Mouse (Mus musculus) inflammation-experienced regulatory T-cells, adult 16 weeks (primary cell): ENCODE results near the gene Olfr1501. TPM values are rescaled to one million over a fixed set of nuclear protein-coding genes. Genes with fewer than 3 reads are reported as not detected.

Experiments
- polyA plus RNA-seq: library from polyadenylated mRNA; unstranded; fragments of 100-300 nt; shearing (Covaris generic); gene quantifications from one replicate; pipeline ENCODE4 v1.2.1, GENCODE M21; 2017

Olfr1501 gene
- not detected for polyA plus RNA-seq

DNA sequence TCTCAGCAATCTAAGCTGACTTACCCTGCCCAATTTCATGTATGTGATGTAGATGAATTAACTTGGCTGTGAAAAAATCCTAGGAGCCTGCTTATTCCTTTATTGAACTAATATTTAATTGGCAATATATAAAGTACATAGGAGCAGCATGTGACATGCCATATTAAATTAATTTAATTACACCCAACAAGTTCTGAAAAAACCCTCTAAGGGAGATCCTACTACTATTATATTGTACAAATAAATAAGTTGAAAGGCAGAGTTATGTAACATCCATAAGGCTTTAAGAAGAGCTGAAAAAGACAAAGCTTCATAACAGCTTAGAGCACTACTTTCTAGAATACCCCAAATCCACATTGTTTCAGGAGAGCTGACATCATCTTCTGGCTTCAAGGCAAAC lies at the start of gene Olfr1501:
Gene Olfr1501, minus strand, starts transcription at position 101 of the 400 bp plus-strand sequence.

DNA sequence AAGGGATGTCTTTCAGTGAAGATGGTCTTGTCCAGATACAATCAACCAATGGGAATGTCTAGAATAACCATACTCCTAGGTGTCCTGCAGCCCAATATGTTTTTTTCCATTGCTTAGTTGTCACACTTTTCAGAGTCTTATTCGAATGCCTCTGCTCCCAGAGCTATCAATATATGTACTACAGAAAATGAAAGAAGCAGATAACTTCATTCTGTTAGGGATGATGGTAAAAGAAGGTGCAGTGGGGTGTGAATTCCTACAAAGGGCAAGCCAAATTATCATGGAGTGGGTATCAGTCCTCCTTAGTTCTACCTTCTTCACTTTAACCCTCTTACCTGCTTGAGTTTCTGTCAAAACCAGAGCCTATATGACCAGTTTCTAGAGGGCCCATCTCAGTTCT lies 47.3 kb upstream of the Olfr1501 start, which contains the start of gene Olfr1504:
Gene Olfr1504, minus strand, starts transcription at position 101 of the 400 bp plus-strand sequence.

DNA sequence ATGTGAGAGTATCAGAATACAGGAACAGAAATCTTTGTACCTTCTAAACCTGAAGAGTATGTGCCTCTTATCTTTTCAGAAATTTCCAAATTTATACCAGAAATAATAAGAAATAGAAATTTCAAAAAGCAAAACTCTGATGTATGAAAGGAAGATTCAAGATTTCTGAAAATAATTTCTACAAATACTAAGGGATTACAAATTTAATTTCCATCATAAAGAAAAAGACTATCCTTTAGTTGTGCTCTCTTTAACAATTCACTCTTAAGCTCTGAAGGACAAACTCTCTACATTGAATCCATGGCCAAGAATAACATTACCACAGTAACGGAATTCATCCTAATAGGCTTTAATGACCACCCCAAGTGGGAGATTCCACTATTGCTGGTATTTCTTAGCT lies 11.0 kb upstream of the Olfr1501 start, which contains the start of gene Olfr1502:
Gene Olfr1502, plus strand, starts transcription at position 301 of the 400 bp plus-strand sequence.

DNA sequence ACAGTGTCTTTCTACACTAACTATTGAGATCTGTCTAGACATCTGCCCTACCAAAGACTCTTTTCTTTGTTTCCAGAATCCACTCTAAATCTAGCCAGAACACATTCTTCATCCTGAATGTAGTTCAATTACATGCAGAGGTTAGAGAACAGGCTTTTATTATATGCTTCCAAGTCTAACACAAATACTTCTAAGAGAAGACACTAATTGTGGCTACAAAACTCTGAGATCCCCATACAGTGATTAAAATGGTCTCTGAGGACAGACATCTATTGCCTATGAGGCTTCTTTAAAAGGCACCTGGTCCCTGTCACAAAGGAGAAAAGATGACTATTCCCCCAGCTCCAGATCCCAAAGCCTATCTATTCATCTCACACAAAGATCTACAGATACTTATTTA lies 20.1 kb downstream of the Olfr1501 start, which contains the start of gene Olfr1500:
Gene Olfr1500, minus strand, starts transcription at position 101 of the 400 bp plus-strand sequence.

DNA sequence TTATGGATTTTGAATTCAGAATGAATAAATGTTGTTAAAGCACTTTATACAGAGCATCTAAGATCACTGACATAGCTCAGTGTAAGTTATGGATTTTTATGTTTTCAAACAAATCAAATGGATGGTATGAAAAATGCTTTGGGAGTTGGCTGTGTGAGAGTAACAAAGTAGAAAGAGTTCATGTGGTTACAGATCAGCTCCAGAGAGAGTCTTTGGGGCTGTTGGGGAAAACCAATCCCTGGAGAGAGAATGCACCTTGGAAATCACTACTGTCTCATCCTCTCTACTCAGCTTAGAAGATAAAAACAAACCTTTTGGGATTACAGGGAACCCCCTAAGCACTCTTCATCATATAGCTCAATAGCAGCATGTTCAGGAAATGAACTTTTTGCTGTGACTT lies 31.1 kb downstream of the Olfr1501 start, which contains the start of gene Olfr1499:
Gene Olfr1499, minus strand, starts transcription at position 101 of the 400 bp plus-strand sequence.

DNA sequence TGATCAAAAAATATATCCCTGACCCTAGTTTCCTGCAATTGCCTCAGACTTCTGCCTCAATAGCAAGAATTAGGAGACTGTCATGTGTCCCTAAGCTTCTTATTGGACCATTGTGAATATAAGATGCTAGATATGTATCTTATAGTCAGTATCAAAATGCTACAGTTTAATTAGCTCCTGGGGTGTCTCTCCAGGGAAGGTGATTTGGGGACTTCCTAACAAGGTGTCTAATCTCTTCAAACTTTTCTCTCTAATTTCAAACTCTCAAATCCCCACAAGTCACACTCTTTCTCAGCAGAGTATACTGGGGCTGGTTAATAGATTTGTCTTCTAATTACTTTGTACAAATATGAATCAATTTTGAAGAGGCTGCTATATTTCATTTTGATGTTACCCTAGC lies 52.4 kb downstream of the Olfr1501 start, which contains the start of gene Olfr1497:
Gene Olfr1497, minus strand, starts transcription at position 101 of the 400 bp plus-strand sequence.

Other genes with a start within 250 kb of the Olfr1501 start
- gene Olfr1487, start 233.3 kb downstream of the Olfr1501 start, polyA plus RNA-seq, result not detected
- not detected for gene Olfr1489, start 219.1 kb downstream of the Olfr1501 start, polyA plus RNA-seq
- not detected for gene Olfr1490, start 199.6 kb downstream of the Olfr1501 start, polyA plus RNA-seq
- not detected for gene Olfr1491, start 153.4 kb downstream of the Olfr1501 start, polyA plus RNA-seq
- gene Olfr1493-ps1, start 127.4 kb downstream of the Olfr1501 start, polyA plus RNA-seq, result not detected
- not detected for gene Olfr1494, start 111.0 kb downstream of the Olfr1501 start, polyA plus RNA-seq
- gene Olfr1495, start 86.1 kb downstream of the Olfr1501 start, polyA plus RNA-seq, result not detected
- not detected for gene Olfr1496, start 72.8 kb downstream of the Olfr1501 start, polyA plus RNA-seq
- not detected for gene Olfr1497, start 52.5 kb downstream of the Olfr1501 start, polyA plus RNA-seq
- not detected for gene Olfr1499, start 31.2 kb downstream of the Olfr1501 start, polyA plus RNA-seq
- gene Olfr1500, start 20.2 kb downstream of the Olfr1501 start, polyA plus RNA-seq, result not detected
- not detected for gene Olfr1502, start 11.1 kb upstream of the Olfr1501 start, polyA plus RNA-seq
- gene Olfr1504, start 47.2 kb upstream of the Olfr1501 start, polyA plus RNA-seq, result not detected
- 0.09 TPM for gene Olfr1505, start 62.8 kb upstream of the Olfr1501 start, polyA plus RNA-seq